Mouse (Mus musculus) monocyte, adult 2 months (primary cell): ENCODE data around the gene Slc26a6.

Experiments
- DNase-seq, 2 experiments: peaks; one replicate each; pipeline ENCODE4 v3.0.0; 2022; ENCODE audit warnings: low spot score in 2 of 2, low read depth in 1 of 2

Slc26a6 gene

DNA sequence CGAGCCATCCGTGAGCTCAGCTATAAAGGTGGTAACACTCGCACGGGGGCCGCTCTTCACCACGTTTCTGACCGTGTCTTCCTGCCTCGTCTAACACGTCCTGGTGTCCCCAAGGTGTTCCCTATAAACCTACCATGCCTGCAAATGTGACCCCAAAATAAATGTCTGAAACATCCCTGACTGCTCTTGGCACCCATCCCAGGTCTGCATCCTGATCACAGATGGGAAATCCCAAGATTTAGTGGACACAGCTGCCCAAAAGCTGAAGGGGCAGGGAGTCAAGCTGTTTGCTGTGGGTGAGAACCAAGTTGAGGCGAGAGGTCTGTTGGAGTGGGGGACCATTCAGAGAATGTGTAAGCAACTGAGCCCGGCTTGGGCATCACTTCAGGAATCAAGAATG is 102.2 kb downstream of the Slc26a6 start:
- no peak for DNase-seq

DNA sequence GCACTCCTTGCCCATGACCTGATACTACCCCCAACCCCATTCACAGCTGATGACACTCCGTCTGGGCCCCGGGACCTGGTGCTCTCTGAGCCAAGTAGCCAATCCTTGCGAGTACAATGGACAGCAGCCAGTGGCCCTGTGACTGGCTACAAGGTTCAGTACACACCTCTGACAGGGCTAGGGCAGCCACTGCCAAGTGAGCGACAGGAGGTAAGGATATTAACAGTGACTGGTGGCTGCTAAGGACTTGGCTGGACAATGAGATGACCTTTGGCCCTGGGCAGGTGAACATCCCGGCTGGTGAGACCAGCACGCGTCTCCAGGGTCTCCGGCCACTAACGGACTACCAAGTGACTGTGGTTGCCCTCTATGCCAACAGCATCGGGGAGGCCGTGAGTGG is 102.8 kb downstream of the Slc26a6 start:
- no peak for DNase-seq
